Mouse (Mus musculus) embryo, embryonic 9.5 days (tissue): ENCODE results near the gene Thrsp.
"Not testable (repeated sequence)": the region's sequence is repeated elsewhere in the genome, so short reads cannot be mapped to it uniquely, and the experiment has no call there.

Experiments
- DNase-seq: peaks from one replicate; pipeline ENCODE4 v3.0.0-alpha.2; 2017; ENCODE audit errors: extremely low spot score

Gene Thrsp

DNA sequence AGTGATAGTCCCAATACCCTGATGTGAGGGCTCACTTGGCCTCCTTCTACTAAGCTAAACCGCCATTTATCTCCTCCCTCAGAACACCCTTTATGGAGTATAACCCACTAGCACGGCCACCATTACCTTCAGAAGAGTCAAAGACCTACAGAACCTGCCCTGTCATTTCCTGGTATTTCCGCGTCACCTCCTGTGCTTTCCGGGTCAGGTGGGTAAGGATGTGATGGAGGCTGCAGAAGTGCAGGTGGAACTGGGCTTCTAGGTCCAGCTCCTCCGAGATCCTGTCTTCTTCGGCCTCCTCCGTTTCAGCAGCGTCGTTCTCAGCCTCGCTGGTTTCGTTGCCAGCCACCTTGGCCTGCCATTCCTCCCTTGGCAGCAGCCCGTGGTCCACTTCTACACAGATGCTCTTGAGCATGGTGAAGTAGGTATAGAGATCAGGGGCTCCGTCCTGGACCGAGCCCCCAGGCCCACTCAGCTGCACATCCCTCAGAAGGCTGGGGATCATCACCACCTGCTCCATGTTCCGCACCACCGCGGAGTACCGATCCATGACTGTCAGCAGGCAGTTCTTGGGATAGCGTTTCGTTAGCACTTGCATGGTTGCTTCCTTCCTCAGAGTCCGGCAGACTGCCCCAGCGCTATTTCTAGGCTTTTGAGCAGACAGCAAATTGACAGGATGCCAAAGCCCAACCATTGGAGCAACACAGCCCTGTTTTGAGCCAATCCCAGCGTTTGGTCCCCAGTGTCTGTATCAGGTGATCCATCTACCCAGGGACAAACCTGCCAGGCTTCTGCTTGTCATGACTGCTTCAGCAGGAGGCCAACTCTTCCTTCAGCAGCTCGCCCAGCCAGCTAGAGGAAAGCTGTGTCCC, at the start of gene Thrsp:
Gene Thrsp, minus strand, starts transcription at position 825 of the 872 bp plus-strand sequence.
- no peak for DNase-seq

DNA sequence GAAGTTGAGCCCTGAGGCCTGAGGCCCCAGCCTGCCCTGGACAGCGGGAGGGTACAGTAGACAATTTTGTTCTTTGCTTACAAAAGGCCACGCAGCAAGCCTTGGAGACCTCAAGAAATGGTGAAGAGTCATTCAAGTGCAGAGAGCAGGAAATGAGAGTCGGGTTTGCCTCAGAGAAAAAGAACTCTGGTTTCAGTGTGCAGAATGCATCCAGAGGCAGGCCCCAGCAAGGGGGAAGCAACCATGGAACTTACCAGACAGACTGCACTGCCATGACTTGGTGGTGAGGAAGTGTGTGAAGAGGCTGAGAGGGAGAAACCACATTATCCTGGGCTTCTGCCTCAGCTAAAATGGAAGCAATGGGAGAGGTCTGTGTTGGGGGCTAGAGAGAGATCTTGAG, 38.0 kb upstream of the Thrsp start:
- no peak for DNase-seq

DNA sequence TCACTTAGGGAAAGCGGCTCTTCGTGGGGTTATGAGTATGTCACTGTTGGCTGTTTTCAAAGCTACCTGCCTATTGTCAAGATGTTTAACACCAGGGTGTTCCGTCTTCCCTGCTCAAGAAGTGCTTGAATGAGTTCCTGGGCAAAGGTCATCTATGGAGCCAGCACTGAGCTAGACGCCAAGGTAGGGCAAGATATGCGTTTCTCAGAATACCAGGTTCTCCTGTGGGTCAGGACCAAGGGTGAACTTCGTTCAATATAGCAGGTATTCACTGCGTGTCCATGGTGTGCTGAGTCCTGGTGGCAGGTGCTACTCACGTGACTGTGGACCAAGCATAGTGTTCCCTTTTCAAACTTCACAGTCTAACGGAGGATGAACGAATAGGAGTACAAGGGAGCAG, 37.3 kb upstream of the Thrsp start:
- no peak for DNase-seq

DNA sequence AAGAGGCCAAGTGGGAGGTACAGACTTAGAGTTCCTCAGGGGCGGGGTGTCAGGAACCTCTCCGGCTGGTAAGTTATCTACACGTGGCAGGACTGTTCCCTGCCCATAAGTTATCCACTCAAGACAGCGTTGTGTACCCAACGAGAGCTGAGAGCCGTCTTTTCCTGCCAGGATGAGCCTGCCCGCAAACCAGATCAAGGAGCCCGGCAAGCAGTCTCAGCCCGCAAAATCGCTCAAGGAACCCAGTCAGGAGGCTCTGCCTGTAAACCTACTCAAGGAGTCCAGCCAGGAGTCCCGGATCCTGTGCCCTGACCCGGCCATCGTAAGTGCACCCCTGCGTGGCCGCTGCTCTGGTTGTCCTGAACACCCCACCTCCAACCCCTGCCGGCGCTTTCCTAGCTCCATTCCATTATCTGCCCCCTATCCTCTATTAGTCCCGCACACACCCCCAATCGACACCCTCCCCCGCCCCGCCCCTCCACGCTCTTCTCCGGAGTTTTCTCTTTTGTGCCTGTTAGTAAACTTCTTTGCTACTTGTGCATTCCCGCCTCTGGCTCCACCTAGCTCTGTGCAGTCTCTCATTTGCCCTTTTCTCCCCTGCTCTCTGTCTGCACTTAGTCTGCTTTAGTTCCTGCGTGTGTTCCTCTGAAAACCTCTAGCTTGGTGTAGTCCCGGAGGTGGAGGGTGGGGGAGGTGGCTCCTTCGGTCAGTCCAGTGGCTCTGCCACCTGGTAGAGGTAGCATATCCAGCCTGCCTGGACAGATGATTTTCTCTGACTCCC, 35.8 kb upstream of the Thrsp start:
- peak; percentile 35 for DNase-seq

DNA sequence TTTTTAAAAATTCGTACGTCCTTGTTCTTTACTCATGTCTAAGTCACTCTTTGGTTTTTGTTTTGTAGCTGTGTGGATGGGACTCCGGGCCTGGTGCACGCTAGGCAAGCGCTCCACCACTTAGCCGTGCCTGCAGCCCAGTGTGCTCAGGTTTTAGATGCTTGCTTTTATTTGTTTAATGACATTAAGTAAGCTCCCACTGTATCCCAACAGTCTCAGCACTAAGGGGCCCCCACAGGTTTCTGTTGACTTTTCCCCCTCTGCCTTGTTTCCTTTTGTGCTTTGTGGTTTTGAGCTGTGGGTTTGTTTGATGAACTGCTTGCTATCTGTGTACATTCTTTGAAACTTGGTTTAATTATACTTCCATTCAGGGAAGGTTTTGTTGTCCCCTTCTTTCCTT, 34.7 kb upstream of the Thrsp start:
- DNase-seq = no peak

DNA sequence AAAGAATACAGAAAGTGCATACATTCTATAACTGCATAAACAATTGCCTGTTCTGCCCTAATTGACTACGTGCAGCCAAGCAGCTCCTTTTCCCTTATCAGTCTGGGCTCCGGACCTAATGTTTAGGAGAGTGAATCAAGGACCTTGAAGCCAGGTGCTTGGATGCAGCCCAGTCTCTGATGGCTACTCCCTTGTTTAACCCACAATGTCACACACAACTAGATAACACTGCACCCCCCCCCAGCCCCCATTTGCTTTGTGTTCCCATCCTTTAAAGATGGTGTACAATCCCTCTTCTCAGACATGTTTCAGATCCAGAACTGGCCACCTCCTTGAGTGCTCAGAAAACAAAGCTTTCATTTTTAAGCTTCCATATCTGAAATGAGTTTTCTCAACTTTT, 33.5 kb upstream of the Thrsp start, which contains the start of gene Kctd14:
Gene Kctd14, plus strand, starts transcription at position 301 of the 400 bp plus-strand sequence.
- DNase-seq = not testable (repeated sequence)

DNA sequence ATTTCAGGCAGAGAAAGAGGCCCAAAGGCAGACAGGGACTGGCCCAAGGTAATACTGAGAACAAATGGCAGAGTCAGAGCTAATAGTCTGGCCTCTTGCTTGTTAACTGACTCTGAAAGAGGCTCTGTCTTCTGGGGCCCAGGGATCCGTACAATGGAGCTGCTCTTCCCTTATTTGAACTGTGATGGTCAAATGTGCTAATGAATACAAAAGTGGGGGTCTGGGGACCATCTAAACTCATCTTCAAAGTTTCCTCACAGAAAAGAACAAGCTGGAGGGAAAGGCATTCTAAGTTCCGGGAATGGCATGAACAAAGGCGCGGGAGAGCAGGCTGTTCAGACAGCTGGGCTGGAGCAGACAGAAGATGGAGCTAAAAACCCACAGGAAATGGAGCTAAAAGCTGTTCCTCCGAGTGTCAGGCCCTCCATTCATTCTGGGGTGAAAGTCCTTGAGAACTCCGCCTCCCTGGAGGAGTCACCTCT, 29.6 kb upstream of the Thrsp start:
- DNase-seq = no peak

DNA sequence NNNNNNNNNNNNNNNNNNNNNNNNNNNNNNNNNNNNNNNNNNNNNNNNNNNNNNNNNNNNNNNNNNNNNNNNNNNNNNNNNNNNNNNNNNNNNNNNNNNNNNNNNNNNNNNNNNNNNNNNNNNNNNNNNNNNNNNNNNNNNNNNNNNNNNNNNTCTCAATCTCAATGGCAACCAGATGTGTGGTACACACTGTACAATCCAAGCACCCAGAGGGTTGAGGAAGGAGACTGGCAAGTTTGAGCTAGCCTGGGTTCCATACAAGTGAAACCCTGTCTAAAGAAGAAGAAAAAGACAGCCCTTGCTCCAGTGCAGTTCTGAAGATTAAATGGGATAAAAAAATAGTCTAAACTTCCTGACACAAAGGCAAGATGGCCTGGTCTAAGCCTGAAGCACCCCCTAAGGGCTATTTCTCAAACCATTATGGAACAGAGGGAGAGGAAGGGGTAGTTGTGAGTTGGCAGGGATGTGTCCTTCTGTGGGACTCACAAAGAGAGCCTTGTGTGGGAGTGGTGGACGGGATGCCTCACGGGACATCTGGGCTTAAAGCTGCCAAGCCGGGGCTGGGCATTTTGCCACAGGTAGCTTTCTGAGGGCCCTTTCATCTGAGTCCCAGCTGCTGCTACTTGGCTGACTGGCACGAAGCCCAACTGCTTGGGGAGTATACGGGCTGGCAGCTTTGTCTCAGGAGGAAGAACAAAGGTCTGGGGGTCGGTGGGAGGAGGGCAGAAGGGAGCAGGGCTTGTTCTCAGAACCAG, 28.8 kb upstream of the Thrsp start:
- no peak for DNase-seq

DNA sequence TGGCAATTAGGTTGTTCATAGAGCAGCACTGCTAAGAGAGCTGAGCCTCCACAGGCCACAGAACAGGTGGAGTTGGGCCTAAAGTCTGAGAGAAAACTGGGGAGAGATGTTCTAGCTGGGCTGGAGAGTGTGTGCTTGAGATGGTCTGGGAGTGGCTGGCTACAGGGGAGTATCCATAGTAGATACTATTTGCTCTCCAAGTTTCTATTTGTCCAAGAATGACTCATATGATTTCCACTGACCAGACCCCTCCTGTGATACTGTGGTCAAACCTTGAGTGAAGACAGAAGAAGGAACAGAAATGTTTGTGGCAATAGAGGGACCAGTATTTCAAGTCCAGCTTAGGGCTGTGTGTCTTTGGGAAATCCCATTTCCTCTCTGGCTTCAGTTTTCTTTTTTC, 21.5 kb upstream of the Thrsp start:
- no peak for DNase-seq

DNA sequence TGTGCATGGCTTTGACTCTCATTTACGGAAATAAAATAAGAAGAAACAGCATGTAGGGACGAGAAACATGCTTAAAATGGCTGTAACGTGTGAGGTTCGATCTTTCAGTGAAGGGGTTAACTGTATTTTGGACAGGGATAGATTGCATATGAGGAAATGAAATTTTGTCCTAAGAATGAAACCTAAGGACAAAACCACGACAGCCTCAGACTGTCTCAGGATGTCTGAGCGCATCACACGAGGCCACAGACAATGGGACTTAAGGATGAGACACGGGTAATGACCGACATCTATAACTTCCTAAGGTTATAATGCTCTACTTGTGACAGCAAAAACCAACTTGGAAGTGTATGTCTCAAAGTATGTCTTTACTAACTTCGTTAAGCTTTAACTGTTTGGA, 17.0 kb upstream of the Thrsp start:
- no peak for DNase-seq

DNA sequence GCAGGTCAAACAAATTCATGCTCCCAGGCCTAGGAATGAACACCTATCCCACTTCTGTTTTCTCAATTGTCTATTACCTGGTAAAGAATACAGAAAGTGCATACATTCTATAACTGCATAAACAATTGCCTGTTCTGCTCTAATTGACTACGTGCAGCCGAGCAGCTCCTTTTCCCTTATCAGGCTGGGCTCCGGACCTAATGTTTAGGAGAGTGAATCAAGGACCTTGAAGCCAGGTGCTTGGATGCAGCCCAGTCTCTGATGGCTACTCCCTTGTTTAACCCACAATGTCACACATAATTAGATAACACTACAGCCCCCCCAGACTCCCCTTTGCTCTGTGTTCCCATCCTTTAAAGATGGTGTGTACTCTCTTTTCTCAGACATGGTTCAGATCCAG, 16.0 kb upstream of the Thrsp start:
- DNase-seq = not testable (repeated sequence)

DNA sequence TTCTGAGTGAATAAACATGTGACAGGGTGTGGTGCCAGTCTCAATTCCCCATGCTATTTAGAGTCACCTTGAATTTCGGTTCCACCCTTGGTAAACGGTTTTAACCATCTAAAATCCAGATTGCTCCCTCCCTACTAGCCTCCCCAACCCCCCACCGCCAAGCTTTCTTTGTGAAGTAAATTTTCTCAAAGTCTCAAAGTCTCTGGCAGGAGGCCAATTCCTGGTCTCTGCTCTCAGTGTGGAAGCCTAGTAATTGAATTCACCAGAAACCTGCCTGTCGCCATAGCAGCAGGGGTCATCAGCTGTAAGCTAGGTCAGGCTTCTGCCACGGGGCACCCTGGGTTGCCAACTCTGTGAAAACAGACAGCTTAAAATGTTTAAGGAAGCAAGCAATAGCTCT, 12.2 kb upstream of the Thrsp start:
- DNase-seq = peak; percentile 35

DNA sequence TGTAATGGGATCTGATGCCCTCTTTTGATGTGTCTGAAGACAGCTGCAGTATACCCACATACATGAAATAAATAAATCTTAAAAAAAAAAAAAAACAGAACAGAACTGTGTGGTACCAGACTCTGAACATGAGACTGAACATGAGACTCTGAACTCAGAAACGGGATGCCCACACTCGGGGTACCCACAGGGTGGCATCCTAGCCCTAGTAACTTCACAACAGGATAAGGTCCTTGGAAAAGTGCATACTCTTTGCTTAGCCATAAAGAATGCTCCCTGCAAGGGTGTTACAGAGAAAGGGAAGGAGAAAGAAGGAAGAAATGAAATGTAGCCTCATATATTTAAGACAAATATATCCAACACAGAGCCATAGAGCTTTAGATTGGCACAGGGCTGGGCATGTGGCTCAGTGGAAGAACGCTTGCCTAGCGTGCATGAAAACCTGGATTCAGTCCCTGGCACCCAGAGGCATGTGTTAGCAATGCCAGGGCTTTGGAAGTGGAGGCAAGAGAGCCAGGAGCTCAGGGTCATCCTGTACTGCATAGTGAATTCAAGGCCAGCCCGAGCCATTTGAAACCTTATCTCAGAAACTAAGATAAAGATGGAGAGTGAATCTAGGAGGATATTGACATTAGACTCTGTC, 10.4 kb upstream of the Thrsp start:
- no peak for DNase-seq

DNA sequence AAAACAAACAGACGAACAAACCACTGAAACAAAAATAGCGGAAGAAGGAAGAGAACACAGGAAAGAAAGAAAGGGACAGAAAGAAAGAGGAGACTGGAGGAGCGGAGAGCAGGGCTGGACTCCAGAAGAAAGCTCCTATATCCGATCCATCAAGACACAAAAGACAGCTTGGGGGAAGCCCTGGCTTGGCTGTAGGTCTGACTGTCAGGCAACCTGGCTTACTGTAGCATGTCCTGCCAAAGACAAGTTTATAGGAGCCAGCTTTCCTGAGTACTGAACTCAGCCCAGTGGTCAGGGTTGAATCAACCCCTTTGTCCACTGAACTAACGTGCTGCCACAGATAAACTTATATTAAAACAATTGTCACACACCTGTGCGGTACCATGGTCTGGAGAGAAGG, 9.8 kb upstream of the Thrsp start:
- DNase-seq = no peak

DNA sequence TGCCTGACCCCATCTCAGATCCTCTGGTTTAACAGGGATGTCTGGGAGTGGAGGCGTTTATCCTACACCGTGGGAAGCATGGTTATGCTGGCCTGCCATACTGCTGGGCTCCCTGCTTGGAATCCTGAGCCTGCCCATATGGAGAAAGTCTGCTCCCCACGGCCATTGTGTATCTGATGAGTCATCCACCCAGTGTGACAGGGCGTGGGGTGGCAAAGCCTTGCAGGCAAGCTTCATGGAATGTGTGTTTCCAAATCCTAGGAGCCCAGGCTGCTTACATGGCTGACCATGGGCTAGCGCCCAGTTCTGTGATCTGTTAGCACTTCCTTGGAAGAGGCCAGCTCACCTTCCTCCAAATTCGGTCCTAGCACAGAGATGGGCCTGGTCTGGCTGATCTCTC, 9.0 kb upstream of the Thrsp start:
- no peak for DNase-seq

DNA sequence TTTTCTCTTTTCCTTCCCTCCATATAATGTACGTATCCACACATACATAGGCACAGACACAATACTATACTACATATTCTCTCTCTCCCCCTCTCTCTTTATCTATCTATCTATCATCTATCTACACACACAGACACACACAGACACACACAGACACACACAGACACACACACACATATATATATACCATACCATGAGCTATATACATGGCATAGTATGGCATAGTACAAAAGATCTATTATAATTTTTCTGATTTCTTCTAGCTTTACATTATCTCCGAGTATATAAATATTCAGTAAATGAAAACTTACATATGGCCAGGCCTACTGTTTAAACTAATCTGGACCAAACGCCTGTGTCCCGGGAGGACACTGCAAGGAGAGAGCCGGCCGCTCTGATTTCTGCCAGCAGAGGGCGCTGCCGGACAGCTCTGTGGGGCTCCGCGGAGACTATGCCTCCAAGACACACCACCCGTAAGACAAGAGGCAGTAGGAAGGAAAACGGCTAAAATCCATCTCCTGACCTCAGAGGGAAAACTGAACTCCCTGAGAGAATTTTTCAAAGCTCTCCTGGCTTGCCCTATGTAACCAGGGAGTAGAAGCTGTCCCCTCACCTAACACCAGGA, 7.2 kb upstream of the Thrsp start:
- peak; percentile 88 for DNase-seq

DNA sequence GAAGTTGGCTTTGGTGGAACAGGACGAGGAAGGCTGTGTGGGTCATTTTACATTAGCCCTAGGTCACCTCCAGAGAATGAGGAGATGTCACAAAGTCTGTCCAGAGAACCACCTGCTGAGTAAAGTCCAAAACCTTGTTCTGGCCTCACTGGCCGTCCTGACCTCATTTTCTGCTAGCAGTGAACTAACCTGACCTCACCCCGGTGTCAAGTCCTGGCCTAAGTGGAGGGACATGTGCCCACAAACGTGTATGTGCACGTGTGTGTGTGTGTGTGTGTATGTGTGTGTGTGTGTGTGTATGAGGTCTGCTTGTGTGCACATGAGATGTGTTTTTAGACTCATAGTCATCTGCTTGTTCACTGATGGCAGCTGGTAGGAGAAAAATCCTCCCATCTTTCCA, 6.2 kb upstream of the Thrsp start:
- DNase-seq = no peak

DNA sequence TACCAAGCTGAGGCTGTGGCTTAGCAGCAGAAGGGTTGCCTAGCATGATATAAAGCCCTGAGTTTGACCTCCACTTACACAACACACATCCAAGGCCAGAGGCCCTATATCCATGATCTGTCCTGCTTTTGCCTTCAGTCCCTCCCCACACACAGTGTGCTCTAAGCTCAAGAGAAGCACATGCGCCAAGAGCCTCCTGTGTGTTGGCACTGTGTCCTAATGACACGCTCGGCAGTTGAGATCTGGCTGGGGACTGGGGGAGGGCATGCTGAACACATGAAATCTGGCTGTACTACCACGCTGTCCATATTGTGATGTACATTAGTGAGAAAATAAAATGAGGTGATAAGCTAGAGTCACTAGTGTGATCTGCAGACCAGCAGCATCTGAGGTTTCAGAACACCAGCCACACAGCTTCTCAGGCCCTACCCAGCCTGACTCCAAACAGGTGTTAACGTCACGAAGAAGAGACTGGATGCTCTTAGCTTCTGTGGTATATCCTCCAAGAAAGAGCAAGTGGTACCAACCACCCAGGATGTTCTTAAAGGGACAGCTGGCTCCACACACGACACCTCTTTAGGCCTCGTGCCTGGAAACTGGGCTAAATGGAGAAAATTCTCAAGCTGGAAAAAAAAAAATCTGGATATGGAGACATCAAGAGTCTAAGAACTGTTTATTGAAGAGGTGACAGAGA, 3.6 kb upstream of the Thrsp start:
- DNase-seq = no peak

DNA sequence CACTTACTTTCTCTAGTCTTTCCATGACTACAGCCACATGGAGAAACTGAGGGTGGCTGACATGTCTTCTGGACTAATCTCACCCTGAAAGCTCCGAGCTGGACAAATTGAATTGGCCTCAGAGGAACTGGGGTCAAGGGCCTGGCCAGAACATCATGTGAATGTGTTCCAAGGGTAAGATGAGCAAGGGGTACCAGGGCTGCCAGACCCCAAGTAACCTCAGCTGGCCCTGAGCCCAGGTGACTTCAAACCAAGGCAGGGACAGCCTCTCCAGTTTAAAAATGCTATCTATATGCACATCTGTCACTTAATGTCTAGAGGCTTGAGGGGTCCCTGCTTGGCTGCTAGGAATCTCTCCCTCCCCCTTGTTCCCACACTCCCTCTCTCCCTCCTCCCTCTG, 2.9 kb upstream of the Thrsp start:
- no peak for DNase-seq

DNA sequence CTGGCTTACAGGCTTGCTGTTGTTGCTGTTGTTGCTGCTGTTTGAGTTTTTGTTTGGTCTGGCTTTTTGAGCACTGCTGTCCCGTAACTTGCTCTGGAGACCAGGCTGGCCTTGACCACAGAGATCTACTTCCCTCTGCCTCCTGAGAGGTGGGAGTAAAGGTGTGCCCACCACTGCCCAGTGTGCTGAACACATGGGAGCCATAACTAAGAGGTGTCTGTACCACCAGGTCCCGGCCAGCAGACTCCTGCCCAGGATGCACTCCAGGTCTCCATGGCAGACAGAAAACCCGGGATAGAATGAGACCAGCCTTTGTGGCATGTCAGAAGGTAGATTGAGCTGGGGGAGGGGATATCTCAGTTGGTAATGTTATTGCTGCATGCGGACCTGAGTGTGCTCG, 1.6 kb upstream of the Thrsp start:
- DNase-seq = no peak

DNA sequence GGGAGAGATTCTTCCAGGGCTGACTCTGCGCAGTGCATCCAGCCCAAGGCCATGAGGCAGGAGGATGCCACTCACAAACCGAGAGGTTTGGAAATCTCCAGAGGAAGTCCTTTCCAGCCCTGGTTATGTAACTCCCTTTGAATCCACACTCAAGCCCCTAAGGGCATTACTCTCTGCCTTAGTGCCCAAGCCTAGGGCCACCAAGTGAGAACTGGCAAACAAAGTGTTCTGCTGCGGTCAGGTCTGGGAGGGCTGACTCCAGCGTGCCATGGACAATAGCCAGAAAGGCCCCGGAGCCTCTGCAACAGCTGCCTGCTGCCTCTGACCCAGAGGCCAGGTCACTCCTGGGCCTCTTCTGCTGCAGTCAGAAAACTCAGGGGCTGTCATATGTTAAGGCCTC, 1.2 kb upstream of the Thrsp start:
- DNase-seq = no peak
